Mouse (Mus musculus) myocyte (in vitro differentiated cells): Measurements from ENCODE around the gene Cyth2. TPM values are rescaled to one million over a fixed set of nuclear protein-coding genes. Genes with fewer than 3 reads are reported as not detected.
A peak's percentile ranks its signal among the peaks of the same experiment; 100 is the strongest.

Source experiments
- H3K27me3 ChIP-seq: one replicate; pipeline ENCODE4 v1.6.1; 2011; ENCODE audit not compliant: control insufficient read depth, insufficient read depth, insufficient read length
- H3K36me3 ChIP-seq: one replicate; pipeline ENCODE4 v1.6.1; 2011; ENCODE audit not compliant: control insufficient read depth, insufficient read depth
- H3K4me2 ChIP-seq: one replicate; pipeline ENCODE4 v1.6.1; 2011; ENCODE audit warnings: low read depth, control low read depth
- H3K4me3 ChIP-seq: one replicate; pipeline ENCODE4 v1.5.1; 2011; ENCODE audit warnings: mild to moderate bottlenecking, control low read depth, moderate library complexity
- H3K79me2 ChIP-seq: one replicate; pipeline ENCODE4 v1.6.1; 2011; ENCODE audit not compliant: control insufficient read depth, insufficient read depth
- H3ac ChIP-seq: one replicate; pipeline ENCODE4 v1.6.1; 2011; ENCODE audit not compliant: control insufficient read depth, insufficient read length
- CEBPB ChIP-seq: IDR thresholded peaks from 2 replicates; pipeline ENCODE4 v1.6.1; 2011; ENCODE audit warnings: mild to moderate bottlenecking, moderate library complexity; ENCODE audit not compliant: poor library complexity, insufficient read depth, severe bottlenecking
- E2F4 ChIP-seq: IDR thresholded peaks from one replicate; pipeline ENCODE4 v1.6.1; 2011; ENCODE audit warnings: mild to moderate bottlenecking, control low read depth, moderate library complexity; ENCODE audit not compliant: insufficient read depth
- MAX ChIP-seq: IDR thresholded peaks from one replicate; pipeline ENCODE4 v1.6.1; 2011; ENCODE audit warnings: low read depth, mild to moderate bottlenecking, control low read depth
- MYOD1 ChIP-seq, 3 experiments: IDR thresholded peaks; one replicate each; pipeline ENCODE4 v1.6.1; 2011; ENCODE audit warnings: control low read depth in 2 of 3, low read depth in 2 of 3, mild to moderate bottlenecking in 2 of 3, moderate library complexity in 1 of 3; ENCODE audit not compliant: insufficient read length in 2 of 3, control insufficient read depth in 1 of 3
- MYOG ChIP-seq, 3 experiments: IDR thresholded peaks; one replicate each; pipeline ENCODE4 v1.6.1; 2011; ENCODE audit warnings: control low read depth in 2 of 3, low read depth in 2 of 3, mild to moderate bottlenecking in 2 of 3; ENCODE audit not compliant: insufficient read length in 2 of 3, control insufficient read depth in 1 of 3, insufficient read depth in 1 of 3
- POLR2A ChIP-seq: IDR thresholded peaks from one replicate; pipeline ENCODE4 v1.6.1; 2011; ENCODE audit warnings: low read depth, mild to moderate bottlenecking, control low read depth, moderate library complexity; ENCODE audit not compliant: insufficient read length
- POLR2AphosphoS2 ChIP-seq: IDR thresholded peaks from one replicate; pipeline ENCODE4 v1.6.1; 2011; ENCODE audit warnings: low read depth, control low read depth; ENCODE audit not compliant: insufficient read length
- REST ChIP-seq: IDR thresholded peaks from one replicate; pipeline ENCODE4 v1.6.1; 2011; ENCODE audit warnings: mild to moderate bottlenecking, control low read depth, moderate library complexity; ENCODE audit not compliant: insufficient read depth, insufficient read length
- SRF ChIP-seq: IDR thresholded peaks from one replicate; pipeline ENCODE4 v1.6.1; 2011; ENCODE audit warnings: low read depth; ENCODE audit not compliant: control insufficient read depth, insufficient read length
- TCF12 ChIP-seq: IDR thresholded peaks from one replicate; pipeline ENCODE4 v1.6.1; 2011; ENCODE audit warnings: mild to moderate bottlenecking, control low read depth; ENCODE audit not compliant: poor library complexity, insufficient read depth, severe bottlenecking
- TCF3 ChIP-seq: IDR thresholded peaks from one replicate; pipeline ENCODE4 v1.6.1; 2011; ENCODE audit warnings: low read depth, control low read depth; ENCODE audit not compliant: insufficient read length
- USF1 ChIP-seq: IDR thresholded peaks from one replicate; pipeline ENCODE4 v1.6.1; 2011; ENCODE audit warnings: low read depth, mild to moderate bottlenecking, control low read depth, moderate library complexity
- polyA plus RNA-seq: library from polyadenylated mRNA; unstranded; fragments of >200 nt; fragmentation: generic; extraction: Trizol; gene quantifications from one replicate; pipeline ENCODE4 v1.2.1, GENCODE M21; 2012; ENCODE audit warnings: missing spikeins

The Cyth2 gene
- polyA plus RNA-seq, 1 experiment = 145 TPM

- no peak within 1 kb of the TSS for H3K4me3 ChIP-seq
- peaks cover 41% of the 10 kb centered on the region for H3K27me3 ChIP-seq
- H3K79me2 ChIP-seq = no peaks in the 10 kb centered on the region
- peak within 1 kb of the TSS; percentile 50 for H3K4me2 ChIP-seq
- H3ac ChIP-seq = no peak within 1 kb of the TSS
- no peak for TF ChIP-seq TCF12
- no peak for TF ChIP-seq POLR2AphosphoS2
- TF ChIP-seq MAX = no peak
- TF ChIP-seq MYOD1 (IDR thresholded peaks at IDR 0.05; ENCODE audit: control insufficient read depth in 1 of 3, insufficient read length in 2 of 3, low read depth in 2 of 3) = no peak
- no peak for TF ChIP-seq REST
- TF ChIP-seq POLR2A = no peak
- TF ChIP-seq TCF3 = no peak
- TF ChIP-seq SRF = no peak
- no peak for TF ChIP-seq MYOG (IDR thresholded peaks at IDR 0.05; ENCODE audit: control insufficient read depth in 1 of 3, insufficient read depth in 1 of 3, insufficient read length in 2 of 3, low read depth in 2 of 3)
- TF ChIP-seq USF1 = no peak
- TF ChIP-seq CEBPB = no peak
- TF ChIP-seq E2F4 = no peak
- H3K36me3 ChIP-seq = no peaks in the 10 kb centered on the region
Observed at GRCm38 (mm10) chr7:45784524-45785372, 29.6 kb downstream of the Cyth2 start, which contains the start of gene Sult2b1. Gene Sult2b1, minus strand, starts transcription at chr7:45784669.

- Histone ChIP-seq H3K4me3 (no peak within 1 kb of the TSS), H3K36me3 (no peaks in the 10 kb centered on the region), H3K27me3 (peaks cover 41% of the 10 kb centered on the region), H3K79me2 (no peaks in the 10 kb centered on the region), H3ac (no peak within 1 kb of the TSS), H3K4me2 (peak within 1 kb of the TSS; percentile 50)
- TF ChIP-seq MYOD1 (IDR thresholded peaks at IDR 0.05; ENCODE audit: control insufficient read depth in 1 of 3, insufficient read length in 2 of 3, low read depth in 2 of 3) = no peak
- TF ChIP-seq TCF12 = no peak
- no peak for TF ChIP-seq POLR2A
- no peak for TF ChIP-seq MAX
- no peak for TF ChIP-seq CEBPB
- no peak for TF ChIP-seq E2F4
- TF ChIP-seq POLR2AphosphoS2 = no peak
- no peak for TF ChIP-seq REST
- no peak for TF ChIP-seq TCF3
- no peak for TF ChIP-seq MYOG (IDR thresholded peaks at IDR 0.05; ENCODE audit: control insufficient read depth in 1 of 3, insufficient read depth in 1 of 3, insufficient read length in 2 of 3, low read depth in 2 of 3)
- TF ChIP-seq USF1 = no peak
- TF ChIP-seq SRF = no peak
Observed at GRCm38 (mm10) chr7:45783511-45784091, 30.8 kb downstream of the Cyth2 start, which contains the start of gene Lmtk3. Gene Lmtk3, plus strand, starts transcription at chr7:45783738.

GRCm38 (mm10) chr7:45782271-45782670 lies 32.1 kb downstream of the Cyth2 start:
- Histone ChIP-seq H3K4me2 (no peak overlapping the region), H3K4me3 (no peak overlapping the region), H3K36me3 (no peaks in the 10 kb centered on the region), H3ac (no peak overlapping the region), H3K27me3 (peaks cover 36% of the 10 kb centered on the region), H3K79me2 (no peaks in the 10 kb centered on the region)
- TF ChIP-seq MAX (no peak), TCF3 (no peak), E2F4 (no peak), MYOG (IDR thresholded peaks at IDR 0.05; ENCODE audit: control insufficient read depth in 1 of 3, insufficient read depth in 1 of 3, insufficient read length in 2 of 3, low read depth in 2 of 3) (no peak), SRF (no peak), USF1 (no peak), TCF12 (no peak), MYOD1 (IDR thresholded peaks at IDR 0.05; ENCODE audit: control insufficient read depth in 1 of 3, insufficient read length in 2 of 3, low read depth in 2 of 3) (no peak), POLR2A (no peak), POLR2AphosphoS2 (no peak), CEBPB (no peak), REST (no peak)

- TF ChIP-seq USF1 (no peak), MYOG (IDR thresholded peaks at IDR 0.05; ENCODE audit: control insufficient read depth in 1 of 3, insufficient read depth in 1 of 3, insufficient read length in 2 of 3, low read depth in 2 of 3) (no peak)
- no peaks in the 10 kb centered on the region for H3K79me2 ChIP-seq
- H3ac ChIP-seq = no peak overlapping the region
- no peak overlapping the region for H3K4me3 ChIP-seq
- H3K36me3 ChIP-seq = no peaks in the 10 kb centered on the region
- peaks cover 10% of the 10 kb centered on the region for H3K27me3 ChIP-seq
- H3K4me2 ChIP-seq = no peak overlapping the region
Observed at GRCm38 (mm10) chr7:45779081-45779641, 35.2 kb downstream of the Cyth2 start.
